In genomic region chr15:7891547-7892282, GRCm38 (mm10) we compare ENCODE assay signal across 10 mouse cellular contexts.
DNase-seq lines count a peak whose midpoint lies in the region; ATAC-seq and TF ChIP-seq lines count a peak whose summit lies in the region.
"Had no signal": no experiment of that assay in that cellular context is flagged by ENCODE, and none has a peak within 500 bp of the region (broad histone marks: within the 10 kb centered on the region; RNA-seq: fewer than 3 reads in every experiment).

No protein-coding gene starts in this region.

- no peak overlapping the region for H3K27ac ChIP-seq in heart, embryonic 11.5 days (ENCODE audit: low read depth, low read length)
- no peak overlapping the region for H3K27ac ChIP-seq in liver, embryonic 14.5 days
- no peak overlapping the region for H3K27ac ChIP-seq in liver, embryonic 11.5 days (ENCODE audit: low read depth, low read length)
- H3K27ac ChIP-seq: embryonic facial prominence, embryonic 12.5 days had no signal

- no peak for DNase-seq in heart, adult 8-10 months (ENCODE audit: low spot score)
- DNase-seq in liver, embryonic 14.5 days (ENCODE audit: low read depth in 3 of 3, low spot score in 3 of 3), result peak in 2 of 3 experiments; percentile 2 to 3
- DNase-seq in liver, embryonic 11.5 days (ENCODE audit: low spot score), result no peak
- peak; percentile 2 for DNase-seq in fat pad, adult 2 months (ENCODE audit: extremely low read depth, low read depth, low spot score)
- DNase-seq in lung, postnatal 4 days, result peak; percentile 51 to 59
- no peak for DNase-seq in layer of hippocampus, adult 8-10 months (ENCODE audit: low spot score in 2 of 2)
- no peak for DNase-seq in spleen, postnatal 14 days (ENCODE audit: low spot score in 2 of 2)
- DNase-seq: gastrocnemius, postnatal 10 days had no signal

- no peaks in the 10 kb centered on the region for H3K27me3 ChIP-seq in heart, embryonic 11.5 days (ENCODE audit: control insufficient read depth, insufficient read depth, low read length)
- H3K27me3 ChIP-seq in liver, embryonic 14.5 days (ENCODE audit: control insufficient read depth, insufficient read depth, low read length), result no peaks in the 10 kb centered on the region
- no peaks in the 10 kb centered on the region for H3K27me3 ChIP-seq in liver, embryonic 11.5 days (replicated peaks; ENCODE audit: control insufficient read depth, insufficient read depth, low read length)
- H3K27me3 ChIP-seq: embryonic facial prominence, embryonic 12.5 days had no signal

- 41% methylated on average over 9 of the region's 9 CpGs for WGBS in heart, embryonic 11.5 days (ENCODE audit: insufficient replicate concordance)
- 54% methylated on average over 9 of the region's 9 CpGs for WGBS in liver, embryonic 14.5 days (ENCODE audit: insufficient replicate concordance)
- WGBS in liver, embryonic 11.5 days, result 55% methylated on average over 9 of the region's 9 CpGs

- TF ChIP-seq CTCF in liver, embryonic 14.5 days (IDR thresholded peaks at IDR 0.05; ENCODE audit: low read depth), result no peak

- ATAC-seq in heart, embryonic 11.5 days (replicated peaks; ENCODE audit: insufficient number of reproducible peaks, low FRiP score, low TSS enrichment), result peak; percentile 26; the same call in 1 of the 2 replicates
- ATAC-seq in liver, embryonic 14.5 days (ENCODE audit: insufficient read depth), result no peak
- ATAC-seq in liver, embryonic 11.5 days (replicated peaks; ENCODE audit: low FRiP score), result no peak

- H3K4me3 ChIP-seq in heart, embryonic 11.5 days (ENCODE audit: low read depth, low read length), result no peak overlapping the region
- no peak overlapping the region for H3K4me3 ChIP-seq in liver, embryonic 14.5 days (ENCODE audit: insufficient read depth in 1 of 2, low read depth in 2 of 2, low read length in 2 of 2)
- no peak overlapping the region for H3K4me3 ChIP-seq in liver, embryonic 11.5 days (ENCODE audit: low read depth, low read length)
- H3K4me3 ChIP-seq: embryonic facial prominence, embryonic 12.5 days had no signal

- peaks cover 12% of the 10 kb centered on the region for H3K4me1 ChIP-seq in heart, embryonic 11.5 days (ENCODE audit: control insufficient read depth, insufficient read depth, low read length)
- H3K4me1 ChIP-seq in liver, embryonic 14.5 days (replicated peaks; ENCODE audit: control insufficient read depth in 2 of 2, insufficient read depth in 2 of 2, low read length in 1 of 2), result peaks cover 0 to 7% of the 10 kb centered on the region in 2 experiments; a peak in 2 of 4 replicates
- no peaks in the 10 kb centered on the region for H3K4me1 ChIP-seq in liver, embryonic 11.5 days (replicated peaks; ENCODE audit: control insufficient read depth, insufficient read depth, low read length)

- no peaks in the 10 kb centered on the region for H3K9me3 ChIP-seq in heart, embryonic 11.5 days (replicated peaks; ENCODE audit: control insufficient read depth, low read length)
- no peaks in the 10 kb centered on the region for H3K9me3 ChIP-seq in liver, embryonic 14.5 days (ENCODE audit: control insufficient read depth, low read length)
- no peaks in the 10 kb centered on the region for H3K9me3 ChIP-seq in liver, embryonic 11.5 days (ENCODE audit: control insufficient read depth, low read length)
- H3K9me3 ChIP-seq: embryonic facial prominence, embryonic 12.5 days had no signal

- no peak for TF ChIP-seq EP300 in liver, embryonic 14.5 days (IDR thresholded peaks at IDR 0.05; ENCODE audit: low read depth)

- H3K9ac ChIP-seq in heart, embryonic 11.5 days (ENCODE audit: low read depth, low read length), result no peak overlapping the region
- no peak overlapping the region for H3K9ac ChIP-seq in liver, embryonic 14.5 days (replicated peaks)
- H3K9ac ChIP-seq in liver, embryonic 11.5 days (ENCODE audit: low read depth, low read length), result no peak overlapping the region
- H3K9ac ChIP-seq: embryonic facial prominence, embryonic 12.5 days had no signal

- no peak overlapping the region for H3K4me2 ChIP-seq in heart, embryonic 11.5 days
- H3K4me2 ChIP-seq in liver, embryonic 14.5 days (ENCODE audit: low read depth), result no peak overlapping the region
- no peak overlapping the region for H3K4me2 ChIP-seq in liver, embryonic 11.5 days
- H3K4me2 ChIP-seq: embryonic facial prominence, embryonic 12.5 days had no signal

- no peaks in the 10 kb centered on the region for H3K36me3 ChIP-seq in heart, embryonic 11.5 days (ENCODE audit: control insufficient read depth, insufficient read depth, low read length)
- H3K36me3 ChIP-seq in liver, embryonic 14.5 days (replicated peaks; ENCODE audit: control insufficient read depth, insufficient read depth, low read depth), result no peaks in the 10 kb centered on the region
- H3K36me3 ChIP-seq in liver, embryonic 11.5 days (ENCODE audit: control insufficient read depth, insufficient read depth, low read length), result no peaks in the 10 kb centered on the region
- H3K36me3 ChIP-seq: embryonic facial prominence, embryonic 12.5 days had no signal

Comparison
In these comparisons a context has a peak if more than half of its experiments do, and no peak if none do; other contexts are left out.
1. DNase-seq: peak in liver, embryonic 14.5 days (2 of 3), fat pad, adult 2 months (single experiment) and lung, postnatal 4 days (2 of 2); none in heart, adult 8-10 months (single experiment), liver, embryonic 11.5 days (single experiment), layer of hippocampus, adult 8-10 months (0 of 2) and spleen, postnatal 14 days (0 of 2).